Mouse (Mus musculus): Measurements from ENCODE around the gene Bsnd. TPM values are rescaled to one million over a fixed set of nuclear protein-coding genes. Genes with fewer than 3 reads are reported as not detected.
A peak's percentile ranks its signal among the peaks of the same experiment; 100 is the strongest.

Gene Bsnd
- total RNA-seq, 1 experiment = 0.09 TPM

DNA sequence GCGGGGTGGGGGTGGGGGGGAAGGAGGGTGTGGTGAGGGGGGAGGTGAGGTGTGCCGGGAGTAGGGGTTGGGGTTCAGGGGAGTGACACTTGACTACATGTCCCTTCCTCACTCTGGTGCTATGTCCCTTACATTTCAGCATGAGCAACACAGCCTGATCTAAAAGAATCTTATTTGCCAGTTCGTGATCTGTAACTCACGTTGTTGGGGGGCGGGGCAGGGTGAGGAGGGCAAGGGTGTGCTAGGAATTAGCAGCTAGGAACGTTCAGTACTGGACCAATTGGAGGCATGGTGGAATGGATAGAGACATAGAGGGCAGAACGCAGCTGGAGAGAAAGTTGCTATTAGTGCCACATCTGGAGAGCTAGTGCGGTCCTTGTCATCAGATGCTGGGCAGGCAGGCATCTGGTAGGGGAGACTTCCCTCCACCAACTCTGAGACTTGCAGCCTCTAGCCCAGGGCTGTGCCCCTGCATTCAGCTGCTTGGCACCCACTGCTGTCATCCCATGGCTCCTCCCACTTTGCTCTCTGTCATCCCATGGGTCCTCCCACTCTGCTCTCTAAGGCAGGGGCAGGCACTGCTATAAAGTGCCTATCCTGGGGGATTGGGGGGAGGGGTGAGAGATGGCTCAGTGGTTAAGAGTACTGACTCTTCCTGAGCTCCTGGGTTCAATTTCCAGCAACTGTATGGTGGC lies 5.8 kb upstream of the Bsnd start:
- H3K9me3 ChIP-seq (ENCODE audit: control insufficient read depth, insufficient read depth, low read depth, low read length) = no peaks in the 10 kb centered on the region
- H3K4me1 ChIP-seq (ENCODE audit: control insufficient read depth in 2 of 2, insufficient read depth in 2 of 2, low read length in 2 of 2, poor library complexity in 1 of 2) = peaks cover 0 to 5% of the 10 kb centered on the region in 2 experiments; a peak in 1 of 4 replicates
- in situ Hi-C loops (cut with MboI; ENCODE audit: low sequenced_read_pairs in 2 of 2, unreplicated experiment in 2 of 2) = no loop called here
- H3K4me3 ChIP-seq (ENCODE audit: insufficient read depth in 1 of 2, low read depth in 1 of 2, low read length in 2 of 2, poor library complexity in 1 of 2, severe bottlenecking in 1 of 2) = no peak overlapping the region
- H3K9ac ChIP-seq (ENCODE audit: insufficient read depth, low read depth, low read length, poor library complexity, severe bottlenecking) = no peak overlapping the region
- no peak for TF ChIP-seq HCFC1 (IDR thresholded peaks at IDR 0.05; ENCODE audit: borderline replicate concordance, insufficient read depth, low read length)
- TF ChIP-seq CHD2 (IDR thresholded peaks at IDR 0.05; ENCODE audit: low read depth, low read length) = no peak
- TF ChIP-seq ZNF384 (IDR thresholded peaks at IDR 0.05; ENCODE audit: low read depth, low read length) = no peak
- no peak for TF ChIP-seq MAFK (IDR thresholded peaks at IDR 0.05; ENCODE audit: insufficient read depth, low read depth, low read length)
- no peak for TF ChIP-seq ZC3H11A (IDR thresholded peaks at IDR 0.05; ENCODE audit: borderline replicate concordance, low read depth, low read length)
- no peak overlapping the region for H3K27ac ChIP-seq (ENCODE audit: insufficient read depth, low read depth, low read length, poor library complexity, severe bottlenecking)
- DNase-seq (ENCODE audit: low read depth, low spot score) = no peak
- H3K36me3 ChIP-seq (ENCODE audit: control insufficient read depth, insufficient read depth, low read length, poor library complexity, severe bottlenecking) = no peaks in the 10 kb centered on the region

DNA sequence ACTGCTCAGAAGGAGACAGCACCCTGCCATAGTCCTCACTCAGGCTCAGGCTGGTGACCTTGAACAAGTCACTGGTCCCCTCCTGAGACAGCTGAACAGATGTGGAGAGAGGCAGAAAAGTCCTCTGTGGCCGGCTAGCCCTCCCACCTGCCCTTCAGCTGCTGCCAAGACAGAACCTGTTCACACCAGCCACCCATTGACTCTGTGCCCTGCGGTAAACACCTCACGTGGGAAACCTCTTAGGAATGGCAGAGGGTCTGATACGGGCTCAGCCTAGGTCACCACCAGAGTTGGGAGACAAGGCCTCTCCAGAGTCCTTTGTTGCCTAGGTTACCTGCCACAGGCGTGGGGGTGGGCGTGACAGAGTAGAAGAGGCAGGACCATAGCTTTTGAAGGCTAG lies 4.8 kb upstream of the Bsnd start:
- TF ChIP-seq MAFK (IDR thresholded peaks at IDR 0.05; ENCODE audit: insufficient read depth, low read depth, low read length) (no peak), HCFC1 (IDR thresholded peaks at IDR 0.05; ENCODE audit: borderline replicate concordance, insufficient read depth, low read length) (no peak), ZNF384 (IDR thresholded peaks at IDR 0.05; ENCODE audit: low read depth, low read length) (no peak), CHD2 (IDR thresholded peaks at IDR 0.05; ENCODE audit: low read depth, low read length) (no peak), ZC3H11A (IDR thresholded peaks at IDR 0.05; ENCODE audit: borderline replicate concordance, low read depth, low read length) (no peak)
- DNase-seq (ENCODE audit: low read depth, low spot score) = no peak
- no peak overlapping the region for H3K4me3 ChIP-seq (ENCODE audit: insufficient read depth in 1 of 2, low read depth in 1 of 2, low read length in 2 of 2, poor library complexity in 1 of 2, severe bottlenecking in 1 of 2)
- no peak overlapping the region for H3K27ac ChIP-seq (ENCODE audit: insufficient read depth, low read depth, low read length, poor library complexity, severe bottlenecking)
- H3K9me3 ChIP-seq (ENCODE audit: control insufficient read depth, insufficient read depth, low read depth, low read length) = no peaks in the 10 kb centered on the region
- H3K4me1 ChIP-seq (ENCODE audit: control insufficient read depth in 2 of 2, insufficient read depth in 2 of 2, low read length in 2 of 2, poor library complexity in 1 of 2) = peaks cover 0 to 5% of the 10 kb centered on the region in 2 experiments; a peak in 1 of 4 replicates
- H3K9ac ChIP-seq (ENCODE audit: insufficient read depth, low read depth, low read length, poor library complexity, severe bottlenecking) = no peak overlapping the region
- no peaks in the 10 kb centered on the region for H3K36me3 ChIP-seq (ENCODE audit: control insufficient read depth, insufficient read depth, low read length, poor library complexity, severe bottlenecking)
- in situ Hi-C loops (cut with MboI; ENCODE audit: low sequenced_read_pairs in 2 of 2, unreplicated experiment in 2 of 2) = no loop called here

DNA sequence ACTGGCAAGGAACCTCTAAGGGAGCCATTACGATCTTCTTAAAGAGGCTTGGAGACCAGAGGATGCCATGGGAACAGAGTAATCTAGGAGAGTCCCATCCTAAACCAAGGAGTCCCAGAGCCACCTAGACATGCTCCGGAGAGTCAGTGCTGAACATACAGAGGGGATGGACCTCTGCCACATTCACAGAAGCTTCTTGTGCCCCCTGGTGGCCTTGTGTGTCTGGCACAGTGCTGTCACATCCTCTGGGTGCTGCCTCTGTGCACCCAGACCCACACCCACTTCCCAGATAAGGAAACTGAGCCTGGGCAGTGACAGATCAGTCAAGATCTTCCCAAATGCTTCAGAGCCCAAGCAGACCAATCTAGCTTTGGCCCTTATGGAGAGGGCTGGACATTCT lies 1.6 kb upstream of the Bsnd start:
- Histone ChIP-seq H3K36me3 (ENCODE audit: control insufficient read depth, insufficient read depth, low read length, poor library complexity, severe bottlenecking) (no peaks in the 10 kb centered on the region), H3K27ac (ENCODE audit: insufficient read depth, low read depth, low read length, poor library complexity, severe bottlenecking) (no peak overlapping the region), H3K4me1 (ENCODE audit: control insufficient read depth in 2 of 2, insufficient read depth in 2 of 2, low read length in 2 of 2, poor library complexity in 1 of 2) (no peaks in the 10 kb centered on the region), H3K9me3 (ENCODE audit: control insufficient read depth, insufficient read depth, low read depth, low read length) (no peaks in the 10 kb centered on the region), H3K4me3 (ENCODE audit: insufficient read depth in 1 of 2, low read depth in 1 of 2, low read length in 2 of 2, poor library complexity in 1 of 2, severe bottlenecking in 1 of 2) (no peak overlapping the region), H3K9ac (ENCODE audit: insufficient read depth, low read depth, low read length, poor library complexity, severe bottlenecking) (no peak overlapping the region)
- TF ChIP-seq MAFK (IDR thresholded peaks at IDR 0.05; ENCODE audit: insufficient read depth, low read depth, low read length) = no peak
- no peak for TF ChIP-seq CHD2 (IDR thresholded peaks at IDR 0.05; ENCODE audit: low read depth, low read length)
- TF ChIP-seq HCFC1 (IDR thresholded peaks at IDR 0.05; ENCODE audit: borderline replicate concordance, insufficient read depth, low read length) = no peak
- no peak for TF ChIP-seq ZNF384 (IDR thresholded peaks at IDR 0.05; ENCODE audit: low read depth, low read length)
- no peak for TF ChIP-seq ZC3H11A (IDR thresholded peaks at IDR 0.05; ENCODE audit: borderline replicate concordance, low read depth, low read length)
- peak; percentile 29 for DNase-seq (ENCODE audit: low read depth, low spot score)
- in situ Hi-C loops (cut with MboI; ENCODE audit: low sequenced_read_pairs in 2 of 2, unreplicated experiment in 2 of 2) = no loop called here

DNA sequence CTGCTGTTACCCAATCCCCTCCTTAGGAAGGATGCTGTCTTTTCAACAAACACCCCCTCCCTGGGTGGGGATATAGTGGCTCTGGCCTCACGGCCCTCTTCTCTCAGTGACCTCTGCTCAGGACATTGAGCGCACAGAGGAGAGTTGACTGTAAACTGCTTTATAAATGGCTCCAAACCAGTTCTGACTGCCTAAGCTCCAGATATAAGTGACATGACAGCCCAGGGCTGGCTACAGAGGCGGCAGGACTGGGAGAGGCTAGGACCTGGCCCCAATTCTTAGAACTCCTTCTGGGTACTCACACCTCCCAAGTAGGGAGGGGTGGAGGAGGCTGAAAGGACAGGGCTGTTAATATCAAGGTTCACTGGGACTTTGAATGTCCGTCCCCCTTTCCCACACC lies 1.5 kb downstream of the Bsnd start:
- H3K36me3 ChIP-seq (ENCODE audit: control insufficient read depth, insufficient read depth, low read length, poor library complexity, severe bottlenecking) = no peaks in the 10 kb centered on the region
- no peak overlapping the region for H3K27ac ChIP-seq (ENCODE audit: insufficient read depth, low read depth, low read length, poor library complexity, severe bottlenecking)
- no peaks in the 10 kb centered on the region for H3K4me1 ChIP-seq (ENCODE audit: control insufficient read depth in 2 of 2, insufficient read depth in 2 of 2, low read length in 2 of 2, poor library complexity in 1 of 2)
- H3K9ac ChIP-seq (ENCODE audit: insufficient read depth, low read depth, low read length, poor library complexity, severe bottlenecking) = no peak overlapping the region
- TF ChIP-seq CHD2 (IDR thresholded peaks at IDR 0.05; ENCODE audit: low read depth, low read length) (no peak), ZNF384 (IDR thresholded peaks at IDR 0.05; ENCODE audit: low read depth, low read length) (no peak), MAFK (IDR thresholded peaks at IDR 0.05; ENCODE audit: insufficient read depth, low read depth, low read length) (no peak), HCFC1 (IDR thresholded peaks at IDR 0.05; ENCODE audit: borderline replicate concordance, insufficient read depth, low read length) (no peak), ZC3H11A (IDR thresholded peaks at IDR 0.05; ENCODE audit: borderline replicate concordance, low read depth, low read length) (no peak)
- no peaks in the 10 kb centered on the region for H3K9me3 ChIP-seq (ENCODE audit: control insufficient read depth, insufficient read depth, low read depth, low read length)
- DNase-seq (ENCODE audit: low read depth, low spot score) = no peak
- in situ Hi-C loops (cut with MboI; ENCODE audit: low sequenced_read_pairs in 2 of 2, unreplicated experiment in 2 of 2) = no loop called here
- no peak overlapping the region for H3K4me3 ChIP-seq (ENCODE audit: insufficient read depth in 1 of 2, low read depth in 1 of 2, low read length in 2 of 2, poor library complexity in 1 of 2, severe bottlenecking in 1 of 2)

All from ES-E14 (cell line).